Comparison of ENCODE assay signal across 8 mouse cellular contexts in the genomic region with DNA sequence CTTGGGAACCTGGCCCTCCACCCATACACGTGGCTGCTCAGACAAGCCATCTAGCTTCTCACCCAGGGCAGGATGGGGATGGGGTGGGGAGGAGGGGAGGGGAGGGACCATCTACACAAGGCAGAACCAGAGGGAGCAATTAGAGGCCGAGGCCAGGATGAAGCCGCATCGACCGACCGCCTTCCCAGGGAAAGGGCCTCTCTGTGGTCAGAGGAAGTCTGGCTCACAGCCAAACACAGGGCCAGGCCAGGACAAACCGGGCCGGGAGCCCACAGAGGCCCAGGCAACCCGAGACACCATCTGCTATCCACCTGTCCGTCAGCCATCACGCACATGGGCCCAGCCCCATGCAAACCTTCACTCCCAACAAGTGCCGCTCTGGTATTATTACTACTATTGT. TPM values are rescaled to one million over a fixed set of nuclear protein-coding genes. Genes with fewer than 3 reads are reported as not detected.
DNase-seq lines count a peak whose midpoint lies in the region; ATAC-seq and TF ChIP-seq lines count a peak whose summit lies in the region.

No protein-coding gene starts in this region.

- peak overlapping the region; percentile 88 for H3K27ac ChIP-seq in spleen, adult 2 months (ENCODE audit: insufficient read depth, low read length)
- H3K27ac ChIP-seq in intestine, embryonic 16.5 days (ENCODE audit: low read length): peak overlapping the region; percentile 81
- H3K27ac ChIP-seq in liver, postnatal 0 days (ENCODE audit: low read depth): peak overlapping the region; percentile 51; the same call in 1 of the 2 replicates

- H3K4me3 ChIP-seq in spleen, adult 2 months (ENCODE audit: extremely low read depth, insufficient read depth, insufficient read length): peak overlapping the region; percentile 50; the same call in 1 of the 2 replicates
- H3K4me3 ChIP-seq in intestine, embryonic 16.5 days (ENCODE audit: low read length): peak overlapping the region; percentile 23; the same call in 1 of the 2 replicates
- H3K4me3 ChIP-seq in liver, postnatal 0 days (ENCODE audit: low read depth, low read length): no peak overlapping the region

- no peaks in the 10 kb centered on the region for H3K9me3 ChIP-seq in intestine, embryonic 16.5 days (ENCODE audit: control insufficient read depth, low read length)
- no peaks in the 10 kb centered on the region for H3K9me3 ChIP-seq in liver, postnatal 0 days (ENCODE audit: low read length)

- no peak for DNase-seq in spleen, adult 2 months (ENCODE audit: low read depth in 1 of 2, low spot score in 2 of 2)
- DNase-seq in spleen, adult 18-20 months: no peak
- DNase-seq in embryo, embryonic 10.5 days (ENCODE audit: low spot score): peak; percentile 82
- peak; percentile 84 for DNase-seq in liver, postnatal 0 days
- peak; percentile 86 for DNase-seq in retina, embryonic 14.5 days (ENCODE audit: low spot score)
- DNase-seq in frontal cortex, postnatal 25 days (ENCODE audit: low spot score in 2 of 2): no peak

- peaks cover 31% of the 10 kb centered on the region for H3K4me1 ChIP-seq in spleen, adult 2 months (ENCODE audit: control insufficient read depth, insufficient read depth, insufficient read length)
- peaks cover 82% of the 10 kb centered on the region for H3K4me1 ChIP-seq in intestine, embryonic 16.5 days (ENCODE audit: control insufficient read depth, insufficient read depth, low read length)
- peaks cover 49% of the 10 kb centered on the region for H3K4me1 ChIP-seq in liver, postnatal 0 days (ENCODE audit: insufficient read depth)

- no peaks in the 10 kb centered on the region for H3K27me3 ChIP-seq in spleen, adult 2 months (ENCODE audit: control insufficient read depth, insufficient read depth, low read length)
- no peaks in the 10 kb centered on the region for H3K27me3 ChIP-seq in intestine, embryonic 16.5 days (replicated peaks; ENCODE audit: control insufficient read depth, insufficient read depth, low read length)
- H3K27me3 ChIP-seq in liver, postnatal 0 days (ENCODE audit: insufficient read depth, low read length): no peaks in the 10 kb centered on the region

- no peak for TF ChIP-seq POLR2A in spleen, adult 2 months (IDR thresholded peaks at IDR 0.05; ENCODE audit: low read depth, low read length)

- TF ChIP-seq EP300 in liver, postnatal 0 days (IDR thresholded peaks at IDR 0.05; ENCODE audit: low read depth): no peak

- no peak for TF ChIP-seq CTCF in spleen, adult 2 months (IDR thresholded peaks at IDR 0.05; ENCODE audit: extremely low read depth, insufficient read depth, insufficient read length, insufficient replicate concordance)
- TF ChIP-seq CTCF in liver, postnatal 0 days (IDR thresholded peaks at IDR 0.05; ENCODE audit: low read depth): no peak

- H3K4me2 ChIP-seq in intestine, embryonic 16.5 days (ENCODE audit: low read depth, low read length): peak overlapping the region; percentile 62
- H3K4me2 ChIP-seq in liver, postnatal 0 days (ENCODE audit: low read depth, low read length): peak overlapping the region; percentile 56; the same call in 1 of the 2 replicates

- 0 out of 2 replicates have a peak, but pooled peaks have one; percentile 4 for ATAC-seq in granulocyte monocyte progenitor cell, adult 5-6 weeks (replicated peaks; ENCODE audit: poor library complexity, severe bottlenecking)
- peak; percentile 54 for ATAC-seq in intestine, embryonic 16.5 days
- peak; percentile 69 for ATAC-seq in liver, postnatal 0 days

- peak overlapping the region; percentile 59 for H3K9ac ChIP-seq in intestine, embryonic 16.5 days (ENCODE audit: low read depth, low read length)
- H3K9ac ChIP-seq in liver, postnatal 0 days (replicated peaks): no peak overlapping the region

- no peaks in the 10 kb centered on the region for H3K36me3 ChIP-seq in spleen, adult 2 months (ENCODE audit: control insufficient read depth, insufficient read depth, low read length)
- H3K36me3 ChIP-seq in intestine, embryonic 16.5 days (ENCODE audit: control insufficient read depth, insufficient read depth, low read length): no peaks in the 10 kb centered on the region
- H3K36me3 ChIP-seq in liver, postnatal 0 days (replicated peaks; ENCODE audit: insufficient read depth, low read length): no peaks in the 10 kb centered on the region

- 33% methylated on average over 12 of the region's 12 CpGs for WGBS in spleen, adult 2 months
- 6% methylated on average over 12 of the region's 12 CpGs for WGBS in intestine, embryonic 16.5 days
- 17% methylated on average over 12 of the region's 12 CpGs for WGBS in liver, postnatal 0 days (ENCODE audit: insufficient replicate concordance)

RNA-seq across cellular contexts. Expression of a gene that starts 19.7 kb away (rescaled TPM):
- polyA plus RNA-seq in spleen, adult 2 months (2012; rRNA removed): 70.1 and 70.5 TPM in 2 replicates
- 47.9 and 77.4 TPM in 2 replicates for total RNA-seq in granulocyte monocyte progenitor cell, adult 5-6 weeks (2014; fragmentation: Nextera tagmentation)
- 5.3 and 11.8 TPM in 2 replicates for total RNA-seq in granulocyte monocyte progenitor cell, adult 5-6 weeks (2017)
- polyA plus RNA-seq in intestine, embryonic 16.5 days (2015; fragmentation: Nextera tagmentation; extraction: Ambion mirVana): 13.1 and 14.4 TPM in 2 replicates
- 3.1 and 3.4 TPM in 2 replicates for polyA plus RNA-seq in liver, postnatal 0 days (2015; fragmentation: Nextera tagmentation; extraction: Ambion mirVana)

Comparison
In these comparisons a context has a peak if more than half of its experiments do, and no peak if none do; other contexts are left out.
1. DNase-seq: peak in embryo, embryonic 10.5 days (single experiment), liver, postnatal 0 days (single experiment) and retina, embryonic 14.5 days (single experiment); none in spleen, adult 2 months (0 of 2), spleen, adult 18-20 months (0 of 2) and frontal cortex, postnatal 25 days (0 of 2).
2. ATAC-seq: peak in every context shown above with its lines; median percentile 69 in liver, postnatal 0 days; 54 in intestine, embryonic 16.5 days; 4 in granulocyte monocyte progenitor cell, adult 5-6 weeks.
3. Peak in every context shown above with its lines, with median percentiles within 50 percentile points of each other: H3K27ac ChIP-seq.